ENCODE assay signal across 15 mouse cellular contexts in the genomic region with DNA sequence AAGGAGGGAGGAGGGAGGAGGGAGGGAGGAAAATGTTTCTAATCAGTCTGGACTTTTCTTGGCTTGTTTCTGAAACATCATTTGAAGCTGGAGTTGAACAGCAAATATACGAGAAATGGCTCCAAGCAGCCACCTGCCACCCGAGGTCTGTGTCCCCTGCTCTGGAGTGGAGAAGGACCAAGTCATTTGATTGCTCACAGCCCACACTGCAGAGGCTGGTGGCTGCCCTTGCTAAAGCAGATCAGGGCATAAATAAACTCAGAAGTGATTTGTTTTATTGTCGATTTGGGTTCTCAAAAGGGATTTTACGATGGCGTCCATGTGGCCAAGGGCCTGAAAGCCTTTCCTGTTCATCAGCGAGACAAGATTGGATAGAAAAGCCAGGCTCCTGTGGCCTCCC.
"Had no signal": no experiment of that assay in that cellular context is flagged by ENCODE, and none has a peak within 500 bp of the region (broad histone marks: within the 10 kb centered on the region; RNA-seq: fewer than 3 reads in every experiment).

No protein-coding gene starts in this region.

- H3K4me1 ChIP-seq: neural tube, embryonic 12.5 days; stomach, embryonic 15.5 days had no signal

- H3K27ac ChIP-seq: neural tube, embryonic 12.5 days; stomach, embryonic 15.5 days; stomach, postnatal 0 days had no signal

- H3K9me3 ChIP-seq: neural tube, embryonic 12.5 days; stomach, embryonic 15.5 days had no signal

- H3K9ac ChIP-seq: neural tube, embryonic 12.5 days; stomach, embryonic 15.5 days had no signal

- H3K4me3 ChIP-seq: neural tube, embryonic 12.5 days; stomach, embryonic 15.5 days had no signal

- DNase-seq: retina, postnatal 1 day; right cerebral cortex, adult 18-20 months; right cerebral cortex, postnatal 14 days; right cerebral cortex, postnatal 25 days; right cerebral cortex, postnatal 4 days; spleen, adult 18-20 months; thymus, adult 18-20 months; thymus, adult 2 months; thymus, postnatal 14 days; thymus, postnatal 25 days; thymus, postnatal 36 days; thymus, postnatal 4 days had no signal

- H3K36me3 ChIP-seq: neural tube, embryonic 12.5 days; stomach, embryonic 15.5 days had no signal

- H3K4me2 ChIP-seq: neural tube, embryonic 12.5 days; stomach, embryonic 15.5 days had no signal

- H3K27me3 ChIP-seq: neural tube, embryonic 12.5 days; stomach, embryonic 15.5 days had no signal
